Mouse (Mus musculus): ENCODE measurements around the gene Rfxap.
"Not testable (repeated sequence)": the region's sequence is repeated elsewhere in the genome, so short reads cannot be mapped to it uniquely, and the experiment has no call there.

- TF ChIP-seq CTCF (IDR thresholded peaks at IDR 0.05; ENCODE audit: low read depth, low read length) = peak; percentile 65
- not testable (repeated sequence) for TF ChIP-seq EP300 (IDR thresholded peaks at IDR 0.05; ENCODE audit: insufficient read depth, low read depth, low read length); POLR2A (IDR thresholded peaks at IDR 0.05; ENCODE audit: insufficient read depth, low read length)
Observed at GRCm38 (mm10) chr3:54765521-54765920, 42.1 kb downstream of the Rfxap start.

All from ES-Bruce4 (cell line).